Mouse (Mus musculus): ENCODE measurements around the gene Polr2e.

Gene Polr2e

GRCm38 (mm10) chr10:80020603-80021319, 18.8 kb downstream of the Polr2e start:
- Histone ChIP-seq H3K27me3 (ENCODE audit: control insufficient read depth, insufficient read depth, low read length, poor library complexity, severe bottlenecking) (no peaks in the 10 kb centered on the region), H3K36me3 (ENCODE audit: control insufficient read depth, insufficient read depth, low read length, poor library complexity, severe bottlenecking) (peaks cover 35% of the 10 kb centered on the region)
- no peak for DNase-seq (ENCODE audit: low read depth, low spot score)

- peaks cover 31% of the 10 kb centered on the region for H3K36me3 ChIP-seq (ENCODE audit: control insufficient read depth, insufficient read depth, low read length, poor library complexity, severe bottlenecking)
- DNase-seq (ENCODE audit: low read depth, low spot score): no peak
- H3K27me3 ChIP-seq (ENCODE audit: control insufficient read depth, insufficient read depth, low read length, poor library complexity, severe bottlenecking): no peaks in the 10 kb centered on the region
These were observed 19.4 kb downstream of the Polr2e start for GRCm38 (mm10) chr10:80020191-80020590.

DNA sequence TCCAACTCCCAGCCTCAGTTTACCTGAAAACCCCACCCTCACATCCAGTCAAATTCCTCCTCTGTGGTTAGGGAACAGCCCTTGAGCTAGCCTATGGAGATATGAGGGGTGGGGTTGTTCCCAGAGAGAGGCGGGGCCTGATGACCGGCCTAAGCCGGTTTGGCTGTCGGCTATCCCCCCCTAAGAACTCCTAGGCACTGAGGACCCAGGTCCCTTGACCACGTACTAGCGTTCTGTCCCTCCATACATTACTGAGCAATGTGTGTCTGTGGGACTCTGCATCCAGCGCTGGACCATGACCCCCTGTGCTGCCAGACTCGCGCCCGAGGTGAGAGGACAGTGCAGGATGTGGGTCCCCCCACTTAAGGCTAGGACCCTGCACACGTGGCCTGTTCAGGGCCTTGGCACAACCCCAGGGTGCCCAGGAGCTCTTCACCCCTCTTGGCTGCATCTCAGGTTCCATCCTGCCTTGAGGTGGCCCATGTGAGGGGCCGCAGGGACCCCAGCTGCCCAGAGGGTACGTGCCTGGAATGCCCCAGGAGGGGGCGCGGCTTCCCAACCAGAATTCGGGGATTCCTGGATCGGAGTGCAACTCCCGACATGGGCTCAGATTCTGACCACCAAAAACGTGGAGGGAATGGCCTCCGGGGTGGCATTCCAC, 20.0 kb downstream of the Polr2e start:
- H3K36me3 ChIP-seq (ENCODE audit: control insufficient read depth, insufficient read depth, low read length, poor library complexity, severe bottlenecking): peaks cover 26% of the 10 kb centered on the region
- DNase-seq (ENCODE audit: low read depth, low spot score): no peak
- H3K27me3 ChIP-seq (ENCODE audit: control insufficient read depth, insufficient read depth, low read length, poor library complexity, severe bottlenecking): no peaks in the 10 kb centered on the region

- peak; percentile 68 for DNase-seq (ENCODE audit: low read depth, low spot score)
- no peaks in the 10 kb centered on the region for H3K27me3 ChIP-seq (ENCODE audit: control insufficient read depth, insufficient read depth, low read length, poor library complexity, severe bottlenecking)
- H3K36me3 ChIP-seq (ENCODE audit: control insufficient read depth, insufficient read depth, low read length, poor library complexity, severe bottlenecking): peaks cover 26% of the 10 kb centered on the region
These were observed 20.8 kb downstream of the Polr2e start for GRCm38 (mm10) chr10:80018739-80019297.

GRCm38 (mm10) chr10:80017771-80018170, 21.8 kb downstream of the Polr2e start:
- H3K36me3 ChIP-seq (ENCODE audit: control insufficient read depth, insufficient read depth, low read length, poor library complexity, severe bottlenecking): peaks cover 23% of the 10 kb centered on the region
- no peaks in the 10 kb centered on the region for H3K27me3 ChIP-seq (ENCODE audit: control insufficient read depth, insufficient read depth, low read length, poor library complexity, severe bottlenecking)
- no peak for DNase-seq (ENCODE audit: low read depth, low spot score)

GRCm38 (mm10) chr10:80017361-80017760, 22.2 kb downstream of the Polr2e start:
- peaks cover 22% of the 10 kb centered on the region for H3K36me3 ChIP-seq (ENCODE audit: control insufficient read depth, insufficient read depth, low read length, poor library complexity, severe bottlenecking)
- DNase-seq (ENCODE audit: low read depth, low spot score): peak; percentile 90
- H3K27me3 ChIP-seq (ENCODE audit: control insufficient read depth, insufficient read depth, low read length, poor library complexity, severe bottlenecking): no peaks in the 10 kb centered on the region

- DNase-seq (ENCODE audit: low read depth, low spot score): peak; percentile 59
- H3K27me3 ChIP-seq (ENCODE audit: control insufficient read depth, insufficient read depth, low read length, poor library complexity, severe bottlenecking): no peaks in the 10 kb centered on the region
- H3K36me3 ChIP-seq (ENCODE audit: control insufficient read depth, insufficient read depth, low read length, poor library complexity, severe bottlenecking): peaks cover 18% of the 10 kb centered on the region
These were observed 22.7 kb downstream of the Polr2e start for GRCm38 (mm10) chr10:80016931-80017330.

GRCm38 (mm10) chr10:80016511-80016910, 23.1 kb downstream of the Polr2e start, which contains the start of gene Arhgap45:
TSS of gene Arhgap45 (plus strand) at chr10:80016653.
- no peaks in the 10 kb centered on the region for H3K27me3 ChIP-seq (ENCODE audit: control insufficient read depth, insufficient read depth, low read length, poor library complexity, severe bottlenecking)
- H3K36me3 ChIP-seq (ENCODE audit: control insufficient read depth, insufficient read depth, low read length, poor library complexity, severe bottlenecking): peaks cover 15% of the 10 kb centered on the region
- peak; percentile 90 for DNase-seq (ENCODE audit: low read depth, low spot score)

GRCm38 (mm10) chr10:80015583-80015982, 24.0 kb downstream of the Polr2e start:
- no peak for DNase-seq (ENCODE audit: low read depth, low spot score)
- Histone ChIP-seq H3K36me3 (ENCODE audit: control insufficient read depth, insufficient read depth, low read length, poor library complexity, severe bottlenecking) (peaks cover 12% of the 10 kb centered on the region), H3K27me3 (ENCODE audit: control insufficient read depth, insufficient read depth, low read length, poor library complexity, severe bottlenecking) (no peaks in the 10 kb centered on the region)

- DNase-seq (ENCODE audit: low read depth, low spot score): peak; percentile 50
- Histone ChIP-seq H3K27me3 (ENCODE audit: control insufficient read depth, insufficient read depth, low read length, poor library complexity, severe bottlenecking) (no peaks in the 10 kb centered on the region), H3K36me3 (ENCODE audit: control insufficient read depth, insufficient read depth, low read length, poor library complexity, severe bottlenecking) (peaks cover 11% of the 10 kb centered on the region; the same call in 1 of the 2 replicates)
These were observed 24.9 kb downstream of the Polr2e start for GRCm38 (mm10) chr10:80014484-80015290.

- no peak for DNase-seq (ENCODE audit: low read depth, low spot score)
These were observed 26.0 kb downstream of the Polr2e start for GRCm38 (mm10) chr10:80013609-80014008.

GRCm38 (mm10) chr10:80011740-80012139, 27.9 kb downstream of the Polr2e start:
- Histone ChIP-seq H3K27me3 (ENCODE audit: control insufficient read depth, insufficient read depth, low read length, poor library complexity, severe bottlenecking) (no peaks in the 10 kb centered on the region), H3K36me3 (ENCODE audit: control insufficient read depth, insufficient read depth, low read length, poor library complexity, severe bottlenecking) (peaks cover 14% of the 10 kb centered on the region)
- no peak for DNase-seq (ENCODE audit: low read depth, low spot score)

More at GRCm38 (mm10) chr10:80013609-80014008, 26.0 kb downstream of the Polr2e start:
- no peaks in the 10 kb centered on the region for H3K27me3 ChIP-seq (ENCODE audit: control insufficient read depth, insufficient read depth, low read length, poor library complexity, severe bottlenecking)
- peaks cover 12% of the 10 kb centered on the region for H3K36me3 ChIP-seq (ENCODE audit: control insufficient read depth, insufficient read depth, low read length, poor library complexity, severe bottlenecking)

DNA sequence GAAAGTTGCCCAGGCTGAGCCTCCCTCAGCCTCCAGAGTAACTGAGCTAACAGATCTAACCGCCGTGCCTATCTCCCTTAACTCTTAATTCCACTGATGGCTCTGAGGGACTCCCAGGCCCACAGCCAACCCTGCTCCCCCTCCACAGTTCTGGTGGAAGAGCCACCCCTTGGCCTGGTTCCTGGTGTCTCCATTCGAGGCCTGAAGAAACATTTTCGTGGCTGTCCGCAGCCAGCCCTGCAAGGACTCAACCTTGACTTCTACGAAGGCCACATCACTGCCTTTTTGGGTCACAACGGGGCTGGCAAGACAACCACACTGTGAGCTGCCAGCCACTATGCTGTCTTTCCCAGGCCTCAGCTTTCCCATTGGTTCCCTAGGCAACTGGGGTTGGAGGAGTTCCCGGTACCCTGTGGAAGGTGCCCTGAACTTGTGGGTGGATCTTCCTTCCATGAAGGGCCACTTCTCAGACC, 35.3 kb downstream of the Polr2e start:
- no peak for DNase-seq (ENCODE audit: low read depth, low spot score)
- Histone ChIP-seq H3K36me3 (ENCODE audit: control insufficient read depth, insufficient read depth, low read length, poor library complexity, severe bottlenecking) (peaks cover 6% of the 10 kb centered on the region), H3K27me3 (ENCODE audit: control insufficient read depth, insufficient read depth, low read length, poor library complexity, severe bottlenecking) (no peaks in the 10 kb centered on the region)

DNA sequence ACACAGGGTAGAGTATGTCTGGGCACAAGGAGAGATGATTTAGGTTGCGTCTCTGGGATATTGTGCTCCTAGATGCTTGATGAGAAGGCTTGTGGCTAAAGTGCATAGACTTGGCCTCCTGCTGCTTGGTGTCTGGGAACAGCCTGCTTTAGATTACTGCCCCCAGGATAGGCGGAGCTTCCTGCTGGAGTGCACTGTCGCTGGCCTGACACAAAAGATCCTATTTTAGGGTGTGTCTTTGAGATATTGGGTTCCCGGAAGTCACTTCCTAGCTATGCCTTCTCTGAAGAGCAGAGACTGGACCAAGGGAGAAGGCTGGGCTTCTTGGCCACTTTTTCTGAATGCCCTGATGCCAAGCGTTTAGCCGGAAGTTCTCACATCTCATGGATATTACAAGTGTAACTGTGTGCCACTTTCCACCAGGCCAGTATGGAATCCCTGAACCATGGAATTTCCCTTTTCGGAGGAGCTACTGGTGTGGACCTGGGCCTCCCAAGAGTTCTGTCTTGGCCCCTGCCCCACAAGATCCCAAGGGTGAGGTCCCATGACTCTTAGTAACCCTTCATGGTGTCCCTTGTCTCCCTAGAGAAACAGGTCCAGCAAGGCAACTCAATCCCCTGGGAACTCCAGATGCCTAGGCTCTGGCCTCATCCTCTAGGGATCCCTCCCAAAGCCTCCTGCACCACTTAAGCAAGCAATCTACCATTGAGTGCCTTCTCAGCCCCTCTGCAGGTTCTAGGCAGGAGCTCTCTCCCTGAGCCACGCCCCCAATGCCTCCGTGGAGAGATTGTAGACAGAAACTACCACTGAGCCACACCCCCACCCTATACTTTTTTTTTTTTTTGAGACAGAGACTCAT, 36.0 kb downstream of the Polr2e start:
- peaks cover 4% of the 10 kb centered on the region for H3K36me3 ChIP-seq (ENCODE audit: control insufficient read depth, insufficient read depth, low read length, poor library complexity, severe bottlenecking)
- no peak for DNase-seq (ENCODE audit: low read depth, low spot score)

More for the DNA sequence above, 36.0 kb downstream of the Polr2e start:
- H3K27me3 ChIP-seq (ENCODE audit: control insufficient read depth, insufficient read depth, low read length, poor library complexity, severe bottlenecking): no peaks in the 10 kb centered on the region

All from splenic B cell, adult 2 months (primary cell).